Mouse (Mus musculus) heart, postnatal 0 days (tissue): ENCODE data around the gene Vmn1r8.
"Not testable (repeated sequence)": the region's sequence is repeated elsewhere in the genome, so short reads cannot be mapped to it uniquely, and the experiment has no call there.

ENCODE experiments used
- CTCF ChIP-seq: IDR thresholded peaks from 2 replicates; pipeline ENCODE4 v1.5.1; 2016; ENCODE audit warnings: antibody characterized with exemption, control low read depth, low read depth
- EP300 ChIP-seq: IDR thresholded peaks from 2 replicates; pipeline ENCODE4 v1.6.1; 2016; ENCODE audit warnings: antibody characterized with exemption, low read depth

DNA sequence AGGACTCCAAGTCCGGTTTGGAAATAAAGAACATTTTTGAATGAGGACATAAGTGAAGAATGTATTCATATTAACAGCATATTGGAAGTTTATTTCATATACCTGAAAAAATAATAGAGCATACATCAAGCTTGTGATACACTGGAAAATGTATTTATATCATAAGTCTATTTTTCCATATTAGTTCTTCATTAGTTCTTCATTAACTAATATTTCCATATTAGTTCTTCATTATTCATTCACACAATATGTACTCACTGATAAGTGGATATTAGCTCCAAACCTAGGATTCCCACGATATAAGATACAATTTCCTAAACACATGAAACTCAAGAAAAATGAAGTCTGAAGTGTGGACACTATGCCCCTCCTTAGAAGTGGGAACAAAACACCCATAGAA is 6.9 kb upstream of the Vmn1r8 start, which contains the start of gene Vmn1r7:
- TF ChIP-seq EP300, CTCF: not testable (repeated sequence)
